Mouse (Mus musculus) ES-Bruce4 (cell line): Measurements from ENCODE around the gene Eid3.
A peak's percentile ranks its signal among the peaks of the same experiment; 100 is the strongest.

ENCODE experiments used
- CTCF ChIP-seq: IDR thresholded peaks from one replicate; pipeline ENCODE4 v1.8.1; 2011; ENCODE audit warnings: low read depth, low read length
- EP300 ChIP-seq: IDR thresholded peaks from 2 replicates; pipeline ENCODE4 v1.6.1; 2011; ENCODE audit warnings: low read depth, low read length; ENCODE audit not compliant: insufficient read depth

DNA sequence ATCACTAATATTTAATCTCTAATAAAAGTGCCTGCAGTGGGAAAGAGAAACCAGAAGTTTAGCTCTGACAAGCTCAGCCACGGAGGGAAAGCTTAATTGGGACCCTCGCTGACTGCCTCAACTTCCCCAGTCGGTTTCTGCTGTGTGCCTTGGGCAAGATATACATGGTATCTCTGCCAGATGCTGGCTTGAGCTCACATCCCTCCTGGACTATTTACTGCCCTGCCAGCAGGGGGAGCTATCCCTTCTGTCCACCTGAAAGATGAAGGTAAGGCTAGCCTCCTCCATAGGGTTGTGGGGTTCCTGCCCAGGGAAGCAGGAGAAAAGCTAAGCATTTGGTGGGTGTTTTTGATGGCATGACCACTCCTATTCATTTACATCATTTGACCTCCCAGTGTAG, 43.8 kb downstream of the Eid3 start:
- TF ChIP-seq CTCF (peak; percentile 44), EP300 (no peak)
